Comparison of ENCODE assay signal across 25 mouse cellular contexts in the genomic region with DNA sequence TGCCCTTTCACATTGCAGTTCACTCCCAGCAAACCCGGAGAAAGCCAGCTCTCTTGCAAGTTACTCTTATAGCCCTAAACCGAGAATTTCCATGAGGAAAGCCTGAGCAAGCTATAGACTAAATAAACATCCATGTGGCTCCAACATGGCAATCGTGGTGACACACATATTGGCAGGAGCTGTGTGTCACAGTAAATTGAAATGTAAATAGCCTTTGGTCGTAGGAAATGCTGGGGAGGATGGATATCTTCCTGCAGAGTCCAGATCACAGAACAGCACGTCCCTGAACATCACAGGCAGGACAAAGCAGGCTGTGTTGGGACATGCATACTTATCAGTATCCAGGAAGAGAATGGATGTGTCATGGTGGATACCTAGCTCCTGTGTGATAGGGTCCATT.
"Had no signal": no experiment of that assay in that cellular context is flagged by ENCODE, and none has a peak within 500 bp of the region (broad histone marks: within the 10 kb centered on the region; RNA-seq: fewer than 3 reads in every experiment).

No protein-coding gene starts in this region.

- H3K4me1 ChIP-seq: heart, embryonic 10.5 days; heart, embryonic 12.5 days; hindbrain, embryonic 10.5 days; hindbrain, embryonic 12.5 days; intestine, embryonic 15.5 days; limb, embryonic 13.5 days; limb, embryonic 15.5 days had no signal

- H3K9me3 ChIP-seq: heart, embryonic 10.5 days; heart, embryonic 12.5 days; hindbrain, embryonic 10.5 days; hindbrain, embryonic 12.5 days; intestine, embryonic 15.5 days; limb, embryonic 13.5 days; limb, embryonic 15.5 days had no signal

- H3K27ac ChIP-seq: gastrocnemius, adult 2 months; heart, embryonic 10.5 days; hindbrain, embryonic 10.5 days; hindbrain, embryonic 12.5 days; hindbrain, embryonic 14.5 days; intestine, embryonic 15.5 days; layer of hippocampus, adult 2 months; limb, embryonic 13.5 days; limb, embryonic 15.5 days had no signal

- H3K9ac ChIP-seq: heart, embryonic 12.5 days; hindbrain, embryonic 12.5 days; hindbrain, embryonic 14.5 days; intestine, embryonic 15.5 days; limb, embryonic 13.5 days; limb, embryonic 15.5 days had no signal

- H3K4me3 ChIP-seq: gastrocnemius, adult 2 months; heart, embryonic 10.5 days; heart, embryonic 12.5 days; hindbrain, embryonic 10.5 days; hindbrain, embryonic 12.5 days; intestine, embryonic 15.5 days; layer of hippocampus, adult 2 months; limb, embryonic 13.5 days; limb, embryonic 15.5 days had no signal

- H3K4me2 ChIP-seq: heart, embryonic 12.5 days; hindbrain, embryonic 12.5 days; hindbrain, embryonic 14.5 days; intestine, embryonic 15.5 days; limb, embryonic 13.5 days; limb, embryonic 15.5 days had no signal

- H3K27me3 ChIP-seq: heart, embryonic 12.5 days; hindbrain, embryonic 12.5 days; intestine, embryonic 15.5 days; limb, embryonic 13.5 days; limb, embryonic 15.5 days had no signal

- DNase-seq: gastrocnemius, adult 2 months; gastrocnemius, postnatal 10 days; gastrocnemius, postnatal 25 days; heart, adult 18-20 months; heart, postnatal 10 days; heart, postnatal 4 days; kidney, adult 18-20 months; kidney, adult 8-10 months; kidney, postnatal 10 days; kidney, postnatal 25 days; kidney, postnatal 4 days; layer of hippocampus, postnatal 36 days; left cerebral cortex, postnatal 4 days had no signal

- H3K36me3 ChIP-seq: heart, embryonic 10.5 days; heart, embryonic 12.5 days; hindbrain, embryonic 10.5 days; hindbrain, embryonic 12.5 days; intestine, embryonic 15.5 days; limb, embryonic 13.5 days; limb, embryonic 15.5 days had no signal

- ATAC-seq: hindbrain, embryonic 16.5 days; inflammation-experienced regulatory T-cells, adult 6 months; intestine, embryonic 15.5 days; intestine, postnatal 0 days had no signal
